Mouse (Mus musculus): ENCODE measurements around the gene Stpg2.

DNA sequence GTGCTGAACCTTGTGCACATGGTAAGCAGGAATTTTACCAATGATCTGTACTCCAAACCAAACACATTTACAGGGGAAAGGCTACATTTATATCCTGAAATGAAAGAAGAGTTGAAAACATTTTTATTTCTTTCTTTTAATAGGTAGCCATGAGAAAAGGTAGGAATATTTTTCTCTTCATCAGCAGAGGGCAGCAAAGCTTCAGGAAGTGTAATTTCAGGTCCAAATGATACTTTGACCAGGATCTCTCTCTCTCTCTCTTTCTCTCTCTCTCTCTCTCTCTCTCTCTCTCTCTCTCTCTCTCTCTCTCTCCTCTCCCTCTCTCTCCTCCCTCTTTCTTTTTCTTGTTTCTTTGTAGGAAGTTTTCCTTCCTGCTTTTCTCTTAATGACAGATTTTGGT is 92.4 kb downstream of the Stpg2 start:
- TF ChIP-seq CTCF (IDR thresholded peaks at IDR 0.05; ENCODE audit: insufficient read depth, low read depth, low read length) (no peak), POLR2A (IDR thresholded peaks at IDR 0.05; ENCODE audit: insufficient read depth, low read depth, low read length) (no peak)

All from olfactory bulb, adult 2 months (tissue).